Mouse (Mus musculus): ENCODE data around the gene Tbcc.

Tbcc gene

DNA sequence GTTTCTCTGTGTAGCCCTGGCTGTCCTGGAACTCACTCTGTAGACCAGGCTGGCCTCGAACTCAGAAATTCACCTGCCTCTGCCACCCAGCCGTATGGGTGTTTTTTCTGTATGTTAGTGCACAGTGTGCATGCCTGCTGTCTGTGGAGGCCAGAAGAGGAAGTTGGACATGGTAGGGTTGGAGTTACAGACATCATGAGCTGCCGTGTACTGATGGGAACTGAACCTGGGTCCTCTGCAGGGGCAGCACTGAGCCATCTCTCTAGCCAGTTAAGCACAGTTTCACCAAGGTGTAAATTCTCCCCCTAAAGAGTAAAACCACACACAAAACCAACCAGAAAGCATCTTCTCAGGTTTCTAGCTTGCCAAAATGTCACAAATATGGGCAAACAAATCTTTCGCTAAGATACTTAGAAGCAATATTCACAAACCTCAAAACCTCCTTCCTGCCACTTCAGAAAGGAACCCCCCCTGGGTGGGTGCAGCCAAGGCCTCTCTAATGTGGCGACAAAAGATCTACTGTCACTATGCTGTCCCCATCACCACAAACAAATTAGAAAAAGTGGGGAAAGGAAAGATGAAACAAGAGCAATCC is 20.2 kb upstream of the Tbcc start:
- DNase-seq (ENCODE audit: low read depth, low spot score), result peak; percentile 71

GRCm38 (mm10) chr17:46870913-46871312 is 19.6 kb upstream of the Tbcc start:
- DNase-seq (ENCODE audit: low read depth, low spot score), result peak; percentile 72

GRCm38 (mm10) chr17:46872806-46873205 is 17.7 kb upstream of the Tbcc start:
- DNase-seq (ENCODE audit: low read depth, low spot score), result no peak

- no peak for DNase-seq (ENCODE audit: low read depth, low spot score)
Observed at GRCm38 (mm10) chr17:46874133-46874532, 16.4 kb upstream of the Tbcc start.

- peak; percentile 37 for DNase-seq (ENCODE audit: low read depth, low spot score)
Observed at GRCm38 (mm10) chr17:46875626-46876025, 14.9 kb upstream of the Tbcc start.

DNA sequence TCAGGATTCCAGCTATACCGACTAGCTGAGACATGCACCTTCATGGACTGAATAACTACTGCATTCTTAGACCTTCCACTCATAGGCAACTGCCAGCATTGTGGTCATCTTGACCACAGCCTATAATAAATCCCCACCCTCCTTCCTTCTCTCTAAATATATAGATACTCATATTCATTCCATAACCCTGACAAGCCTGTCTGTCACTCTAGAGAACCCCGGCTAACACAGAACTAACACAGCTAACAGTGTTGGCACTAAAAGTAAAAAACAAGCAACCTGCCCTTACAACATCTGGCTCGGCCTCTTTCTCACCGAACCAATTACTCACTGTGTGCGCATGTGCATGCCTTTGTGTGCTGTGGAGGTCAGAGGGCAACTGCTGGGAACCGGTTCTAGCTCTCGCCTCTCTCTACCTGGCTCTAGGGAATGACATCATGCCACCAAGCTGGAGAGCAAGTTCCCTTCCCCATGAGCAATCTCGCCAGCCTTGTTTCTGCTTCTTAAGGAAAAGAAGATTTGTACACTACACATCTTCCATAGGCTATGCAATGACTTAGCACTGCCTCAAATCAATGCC is 14.0 kb upstream of the Tbcc start:
- no peak for DNase-seq (ENCODE audit: low read depth, low spot score)

- DNase-seq (ENCODE audit: low read depth, low spot score), result no peak
Observed at GRCm38 (mm10) chr17:46877061-46877460, 13.4 kb upstream of the Tbcc start.

GRCm38 (mm10) chr17:46879841-46880311 is 10.6 kb upstream of the Tbcc start:
- DNase-seq (ENCODE audit: low read depth, low spot score), result peak; percentile 68

GRCm38 (mm10) chr17:46880322-46880721 is 10.2 kb upstream of the Tbcc start:
- DNase-seq (ENCODE audit: low read depth, low spot score), result no peak

GRCm38 (mm10) chr17:46881728-46882127 is 8.8 kb upstream of the Tbcc start:
- DNase-seq (ENCODE audit: low read depth, low spot score), result no peak

- DNase-seq (ENCODE audit: low read depth, low spot score), result no peak
Observed at GRCm38 (mm10) chr17:46883107-46883506, 7.4 kb upstream of the Tbcc start.

- DNase-seq (ENCODE audit: low read depth, low spot score), result no peak
Observed at GRCm38 (mm10) chr17:46884766-46885165, 5.7 kb upstream of the Tbcc start.

DNA sequence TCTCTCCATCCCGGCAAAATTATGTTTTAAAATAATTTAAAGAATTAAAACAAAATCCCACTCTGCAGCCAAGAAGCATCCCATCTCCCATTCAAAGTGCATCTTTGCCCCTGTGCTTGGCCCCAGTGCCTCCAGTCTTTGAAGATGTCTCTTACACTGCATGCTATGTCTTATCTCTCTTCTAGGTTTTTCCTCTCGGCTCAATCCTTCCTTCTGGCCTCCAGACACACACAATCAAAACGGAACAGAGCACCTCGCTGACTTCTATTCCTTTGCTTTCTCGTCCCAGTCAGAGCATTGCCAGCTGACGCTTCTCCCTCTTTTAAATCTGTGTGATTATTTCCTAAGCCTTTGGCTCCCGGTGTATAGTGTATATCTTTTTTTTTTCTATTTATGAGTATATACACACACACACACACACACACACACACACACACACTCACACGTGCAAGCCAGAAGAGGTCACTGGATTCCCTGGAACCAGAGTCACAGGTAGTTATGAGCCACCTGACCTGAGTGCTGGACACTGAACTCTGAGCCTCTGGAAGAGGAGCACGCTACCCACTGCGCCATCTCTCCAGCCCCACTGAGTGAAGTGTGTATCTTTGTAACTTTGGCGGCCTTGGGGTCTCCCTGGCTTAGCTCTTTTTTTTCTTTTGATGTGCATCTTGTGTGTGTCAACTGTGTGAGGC is 5.1 kb upstream of the Tbcc start:
- DNase-seq (ENCODE audit: low read depth, low spot score), result no peak

DNA sequence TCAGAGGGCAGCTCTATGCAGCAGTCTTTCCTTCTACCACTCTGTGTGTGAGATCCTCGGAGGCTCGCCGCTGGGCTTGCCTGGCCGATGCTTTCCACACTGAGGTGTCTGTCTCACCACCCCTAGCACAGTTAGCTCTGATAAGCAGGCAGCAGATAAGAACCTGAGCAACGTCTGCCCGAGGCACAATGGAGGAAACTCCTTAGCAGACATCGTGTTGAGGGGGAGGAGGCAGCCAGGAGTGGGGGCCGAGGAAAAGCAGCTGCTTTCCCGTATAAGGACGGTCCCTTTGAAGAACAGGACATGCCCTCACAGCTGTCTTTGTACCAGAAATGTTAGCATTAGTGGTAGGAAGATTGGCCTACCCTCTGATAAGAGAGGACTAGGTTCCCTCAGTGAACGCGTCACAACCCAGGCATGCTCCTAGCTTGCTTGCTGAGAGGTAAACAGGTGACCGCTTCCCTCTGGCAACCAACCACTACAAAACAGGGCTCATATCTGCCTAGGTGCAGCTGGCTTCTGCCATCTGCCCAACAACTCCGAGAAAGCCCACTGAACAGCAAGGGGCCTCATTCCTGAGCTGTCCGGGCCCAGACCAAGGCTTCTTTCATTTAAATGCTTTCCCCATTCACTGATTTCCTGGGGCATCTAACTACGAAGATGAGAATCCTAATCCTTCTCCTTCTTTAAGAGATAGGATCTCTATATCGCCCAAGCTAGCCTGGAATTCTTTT is 4.4 kb upstream of the Tbcc start:
- no peak for DNase-seq (ENCODE audit: low read depth, low spot score)

DNA sequence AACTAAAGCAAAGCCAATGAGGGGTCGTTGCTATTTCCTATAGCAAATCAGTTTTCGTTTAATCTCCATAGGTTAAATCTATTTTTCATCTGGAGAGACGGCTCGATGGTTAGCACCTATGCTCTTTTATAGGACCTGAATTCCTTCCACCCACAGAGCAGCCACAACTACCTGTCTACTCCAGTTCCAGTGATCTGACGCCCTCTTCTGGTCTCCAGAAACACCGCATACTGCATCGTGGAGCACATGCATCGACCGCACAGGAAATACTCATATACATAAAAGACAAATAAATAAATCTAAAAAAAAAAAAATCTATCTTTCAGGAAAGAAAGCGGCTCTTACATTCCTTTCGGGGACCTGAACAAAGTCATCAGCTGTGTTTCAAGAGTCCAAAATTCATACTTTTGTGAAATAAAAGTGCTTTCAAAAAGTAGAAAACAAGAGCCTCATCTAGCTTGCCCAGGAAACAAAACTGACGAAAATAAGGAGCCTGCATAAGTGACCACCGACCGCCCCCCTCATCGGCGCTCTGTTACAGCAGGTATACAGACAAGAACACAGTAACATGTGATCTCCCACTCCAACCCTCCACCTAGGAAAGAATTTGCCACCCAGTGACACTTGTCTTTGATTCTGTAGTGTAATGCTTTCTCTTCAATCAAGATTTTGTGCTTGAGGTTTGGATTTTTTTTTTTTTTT is 1.8 kb upstream of the Tbcc start:
- DNase-seq (ENCODE audit: low read depth, low spot score), result peak; percentile 81

DNA sequence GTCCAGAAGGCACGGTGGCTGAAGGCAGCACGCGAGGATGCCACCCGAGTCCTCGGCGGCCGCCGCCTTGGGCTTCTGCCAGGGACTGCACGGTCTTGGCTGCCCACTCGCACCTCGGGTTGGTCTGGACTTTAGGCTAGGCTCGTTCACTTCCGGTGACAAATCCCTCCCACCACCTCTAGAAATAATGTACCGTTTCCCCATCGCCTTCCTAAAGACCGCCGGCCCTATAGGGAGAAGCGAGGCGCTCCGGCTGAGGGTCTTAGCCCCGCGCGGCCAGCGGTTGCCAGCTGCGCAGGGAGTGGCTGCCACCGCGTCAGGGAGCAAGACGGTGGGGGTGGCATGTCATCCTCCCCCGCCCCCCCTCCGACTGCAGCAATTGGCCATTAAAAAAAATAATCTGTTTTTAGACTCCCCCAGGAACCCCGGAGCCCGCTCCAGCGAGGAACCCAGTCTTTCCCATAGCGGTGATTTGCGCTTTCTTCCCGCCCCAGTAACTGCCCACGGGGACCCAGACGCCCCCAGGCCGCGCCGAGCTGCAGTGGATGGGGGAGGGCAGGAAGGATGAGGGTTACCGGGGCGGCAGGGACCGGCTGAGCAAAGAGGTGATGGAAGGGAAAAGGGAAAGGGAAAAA is 917 bp upstream of the Tbcc start:
- DNase-seq (ENCODE audit: low read depth, low spot score), result peak; percentile 72

DNA sequence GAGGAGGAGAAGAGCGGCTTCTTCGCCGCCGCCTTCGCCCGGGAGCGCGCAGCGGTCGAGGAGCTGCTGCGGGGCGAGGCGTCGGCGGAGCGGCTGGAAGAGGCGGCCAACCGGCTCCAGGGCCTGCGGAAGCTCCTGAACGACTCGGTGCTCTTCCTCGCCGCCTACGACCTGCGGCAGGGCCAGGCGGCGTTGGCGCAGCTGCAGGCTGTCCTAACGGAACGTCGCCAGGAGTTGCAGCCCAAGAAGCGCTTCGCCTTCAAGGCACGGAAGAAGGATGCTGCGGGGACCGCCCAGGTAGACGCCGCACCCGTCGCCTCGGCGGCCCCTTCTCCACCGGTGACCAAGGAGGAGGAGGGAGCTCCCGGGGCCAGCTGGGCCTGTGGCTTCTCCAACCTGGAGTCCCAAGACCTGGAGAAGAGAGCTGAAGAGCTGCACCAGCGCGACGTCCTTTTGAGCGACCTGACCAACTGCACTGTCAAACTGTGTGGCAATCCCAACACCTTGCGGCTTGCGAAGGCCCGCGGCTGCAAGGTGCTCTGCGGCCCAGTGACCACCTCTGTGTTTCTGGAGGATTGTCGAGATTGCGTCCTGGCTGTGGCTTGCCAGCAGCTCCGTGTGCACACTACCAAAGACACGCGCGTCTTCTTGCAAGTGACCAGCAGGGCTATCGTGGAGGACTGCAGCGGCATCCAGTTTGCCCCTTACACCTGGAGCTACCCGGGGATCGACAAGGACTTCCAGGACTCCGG is 535 bp downstream of the Tbcc start:
- DNase-seq (ENCODE audit: low read depth, low spot score), result no peak

GRCm38 (mm10) chr17:46895426-46895825 is 4.9 kb downstream of the Tbcc start:
- DNase-seq (ENCODE audit: low read depth, low spot score), result no peak

- no peak for DNase-seq (ENCODE audit: low read depth, low spot score)
Observed at GRCm38 (mm10) chr17:46897221-46897950, 6.9 kb downstream of the Tbcc start.

GRCm38 (mm10) chr17:46900941-46901340 is 10.5 kb downstream of the Tbcc start:
- DNase-seq (ENCODE audit: low read depth, low spot score), result no peak
